26 mouse cellular contexts compared by ENCODE assay signal in the genomic region with DNA sequence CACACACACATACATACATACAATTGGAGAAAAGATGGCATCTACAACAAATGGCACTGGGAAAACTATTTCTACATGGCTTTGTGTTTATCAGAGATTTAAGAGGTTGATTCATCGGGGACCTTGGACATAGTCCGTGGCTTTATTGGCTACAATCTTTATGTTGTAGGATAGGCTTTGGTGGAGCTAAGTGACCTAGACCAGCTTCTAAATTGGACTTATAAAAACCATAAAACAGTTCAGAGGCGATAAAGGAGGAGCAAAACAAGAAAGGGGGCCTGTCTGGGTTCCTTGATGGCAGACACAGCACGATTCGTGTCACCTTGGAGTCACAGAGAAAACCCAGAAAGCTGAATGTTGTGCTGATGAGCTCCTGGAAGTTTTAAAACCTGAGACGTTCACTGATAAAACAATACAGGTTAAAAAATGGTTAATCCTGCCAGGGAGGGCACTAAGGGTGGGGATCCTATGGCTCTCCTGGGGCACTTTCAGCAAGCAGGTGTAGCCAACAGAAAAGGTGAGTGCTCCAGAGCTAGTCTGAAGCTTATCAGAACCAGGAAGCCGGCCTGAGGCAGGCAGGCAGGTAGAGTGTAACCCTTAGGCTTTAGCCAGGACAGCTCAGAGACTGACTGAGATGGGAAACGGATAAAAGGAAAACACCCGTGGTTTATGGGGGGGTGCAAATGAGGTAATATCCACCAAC. TPM values are rescaled to one million over a fixed set of nuclear protein-coding genes. Genes with fewer than 3 reads are reported as not detected.
DNase-seq lines count a peak whose midpoint lies in the region; ATAC-seq and TF ChIP-seq lines count a peak whose summit lies in the region.
"Had no signal": no experiment of that assay in that cellular context is flagged by ENCODE, and none has a peak within 500 bp of the region (broad histone marks: within the 10 kb centered on the region; RNA-seq: fewer than 3 reads in every experiment).

No protein-coding gene starts in this region.

- 63% methylated on average over 9 of the region's 9 CpGs for WGBS in heart, embryonic 15.5 days
- 64% methylated on average over 9 of the region's 9 CpGs for WGBS in heart, embryonic 11.5 days (ENCODE audit: insufficient replicate concordance)
- 58% methylated on average over 9 of the region's 9 CpGs for WGBS in intestine, embryonic 14.5 days
- 25% methylated on average over 9 of the region's 9 CpGs for WGBS in large intestine, adult 2 months
- WGBS in forebrain, postnatal 0 days, result 79% methylated on average over 9 of the region's 9 CpGs
- WGBS in kidney, adult 2 months, result 65% methylated on average over 9 of the region's 9 CpGs

- intact Hi-C loops in gastrocnemius, adult 2 months (cut with DNase I), result no loop called here
- intact Hi-C loops in gastrocnemius, postnatal 14 days (cut with DNase I; ENCODE audit: low total_unique reads), result no loop called here

- peak overlapping the region; percentile 9 for H3K4me2 ChIP-seq in heart, embryonic 15.5 days
- H3K4me2 ChIP-seq in heart, embryonic 11.5 days, result no peak overlapping the region
- no peak overlapping the region for H3K4me2 ChIP-seq in intestine, embryonic 14.5 days (ENCODE audit: low read length)
- H3K4me2 ChIP-seq in forebrain, postnatal 0 days (ENCODE audit: low read depth), result no peak overlapping the region
- H3K4me2 ChIP-seq: embryonic facial prominence, embryonic 13.5 days; forebrain, embryonic 12.5 days; hindbrain, embryonic 15.5 days had no signal

- no peak for TF ChIP-seq CTCF in gastrocnemius, adult 2 months (IDR thresholded peaks at IDR 0.05)
- no peak for TF ChIP-seq CTCF in forebrain, postnatal 0 days (IDR thresholded peaks at IDR 0.05; ENCODE audit: low read depth)
- no peak for TF ChIP-seq CTCF in kidney, adult 2 months (conservative IDR thresholded peaks at IDR 0.05; ENCODE audit: insufficient read depth, insufficient read length, low read depth, low read length)

- H3K4me1 ChIP-seq in heart, embryonic 15.5 days (replicated peaks), result peaks cover 17% of the 10 kb centered on the region
- no peaks in the 10 kb centered on the region; the same call in 1 of the 2 replicates for H3K4me1 ChIP-seq in heart, embryonic 11.5 days (ENCODE audit: control insufficient read depth, insufficient read depth, low read length)
- no peaks in the 10 kb centered on the region for H3K4me1 ChIP-seq in intestine, embryonic 14.5 days (replicated peaks; ENCODE audit: control insufficient read depth, insufficient read depth, low read length)
- H3K4me1 ChIP-seq in forebrain, postnatal 0 days (ENCODE audit: insufficient read depth), result no peaks in the 10 kb centered on the region
- H3K4me1 ChIP-seq in kidney, adult 2 months (ENCODE audit: control insufficient read depth, insufficient read depth, low read length), result no peaks in the 10 kb centered on the region; the same call in 1 of the 2 replicates

- H3K9me3 ChIP-seq in heart, embryonic 15.5 days (replicated peaks), result no peaks in the 10 kb centered on the region
- no peaks in the 10 kb centered on the region for H3K9me3 ChIP-seq in heart, embryonic 11.5 days (replicated peaks; ENCODE audit: control insufficient read depth, low read length)
- no peaks in the 10 kb centered on the region for H3K9me3 ChIP-seq in intestine, embryonic 14.5 days (ENCODE audit: control insufficient read depth, low read length)
- no peaks in the 10 kb centered on the region for H3K9me3 ChIP-seq in forebrain, postnatal 0 days (ENCODE audit: low read length)
- H3K9me3 ChIP-seq: embryonic facial prominence, embryonic 13.5 days; forebrain, embryonic 12.5 days; G1E; hindbrain, embryonic 15.5 days had no signal

- ATAC-seq in heart, embryonic 15.5 days (replicated peaks; ENCODE audit: insufficient number of reproducible peaks, insufficient read depth, low FRiP score, low read depth), result no peak
- no peak for ATAC-seq in heart, embryonic 11.5 days (replicated peaks; ENCODE audit: insufficient number of reproducible peaks, low FRiP score, low TSS enrichment)
- no peak for ATAC-seq in intestine, embryonic 14.5 days (replicated peaks; ENCODE audit: low FRiP score, low TSS enrichment, low read depth)
- no peak for ATAC-seq in forebrain, postnatal 0 days
- ATAC-seq: CD4-positive, CD25-positive, alpha-beta regulatory T cell, adult 4 months; forebrain, embryonic 16.5 days had no signal

- no peak for DNase-seq in gastrocnemius, adult 2 months
- DNase-seq in gastrocnemius, postnatal 14 days, result no peak
- DNase-seq in intestine, embryonic 14.5 days (ENCODE audit: low spot score), result no peak
- DNase-seq in large intestine, adult 2 months (ENCODE audit: low read depth, low spot score), result peak; percentile 73
- DNase-seq in forebrain, postnatal 0 days, result no peak
- DNase-seq in kidney, adult 2 months, result no peak
- DNase-seq: adrenal gland, adult 8-10 months; adrenal gland, postnatal 36 days; B cell, adult 2 months; cerebellum, adult 11-12 months; cerebellum, adult 9-11 months; cerebellum, postnatal 36 days; gastrocnemius, postnatal 36 days; kidney, adult 8-10 months had no signal

- peak overlapping the region; percentile 87 for H3K27ac ChIP-seq in gastrocnemius, adult 2 months
- H3K27ac ChIP-seq in heart, embryonic 15.5 days, result no peak overlapping the region
- H3K27ac ChIP-seq in heart, embryonic 11.5 days (ENCODE audit: low read depth, low read length), result no peak overlapping the region
- H3K27ac ChIP-seq in intestine, embryonic 14.5 days (ENCODE audit: low read depth), result peak overlapping the region; percentile 36
- no peak overlapping the region for H3K27ac ChIP-seq in forebrain, postnatal 0 days (ENCODE audit: low read depth, low read length)
- H3K27ac ChIP-seq in kidney, adult 2 months (ENCODE audit: insufficient read depth, low read depth, low read length), result no peak overlapping the region
- H3K27ac ChIP-seq: embryonic facial prominence, embryonic 13.5 days; forebrain, embryonic 12.5 days; hindbrain, embryonic 15.5 days had no signal

- TF ChIP-seq POLR2A in kidney, adult 2 months (IDR thresholded peaks at IDR 0.05; ENCODE audit: low read depth, low read length), result no peak

- H3K27me3 ChIP-seq in heart, embryonic 15.5 days, result peaks cover 10% of the 10 kb centered on the region
- H3K27me3 ChIP-seq in heart, embryonic 11.5 days (ENCODE audit: control insufficient read depth, insufficient read depth, low read length), result 0 out of 2 replicates have a peak, but pooled peaks cover 5% of the 10 kb centered on the region
- H3K27me3 ChIP-seq in intestine, embryonic 14.5 days (replicated peaks; ENCODE audit: control insufficient read depth, insufficient read depth, low read length), result no peaks in the 10 kb centered on the region
- no peaks in the 10 kb centered on the region for H3K27me3 ChIP-seq in forebrain, postnatal 0 days (ENCODE audit: insufficient read depth, low read length)
- no peaks in the 10 kb centered on the region for H3K27me3 ChIP-seq in kidney, adult 2 months (replicated peaks; ENCODE audit: control insufficient read depth, insufficient read depth, low read length)

- no peaks in the 10 kb centered on the region for H3K36me3 ChIP-seq in heart, embryonic 15.5 days
- H3K36me3 ChIP-seq in heart, embryonic 11.5 days (ENCODE audit: control insufficient read depth, insufficient read depth, low read length), result no peaks in the 10 kb centered on the region
- H3K36me3 ChIP-seq in intestine, embryonic 14.5 days (ENCODE audit: control insufficient read depth, insufficient read depth, low read length), result no peaks in the 10 kb centered on the region
- H3K36me3 ChIP-seq in forebrain, postnatal 0 days (ENCODE audit: insufficient read depth), result no peaks in the 10 kb centered on the region
- H3K36me3 ChIP-seq in kidney, adult 2 months (ENCODE audit: control insufficient read depth, insufficient read depth, low read length), result no peaks in the 10 kb centered on the region
- H3K36me3 ChIP-seq: embryonic facial prominence, embryonic 13.5 days; forebrain, embryonic 12.5 days; G1E; hindbrain, embryonic 15.5 days had no signal

- no peak overlapping the region for H3K9ac ChIP-seq in heart, embryonic 15.5 days
- H3K9ac ChIP-seq in heart, embryonic 11.5 days (ENCODE audit: low read depth, low read length), result no peak overlapping the region
- no peak overlapping the region for H3K9ac ChIP-seq in intestine, embryonic 14.5 days (ENCODE audit: low read length)
- H3K9ac ChIP-seq in forebrain, postnatal 0 days, result no peak overlapping the region
- H3K9ac ChIP-seq: embryonic facial prominence, embryonic 13.5 days; forebrain, embryonic 12.5 days; hindbrain, embryonic 15.5 days had no signal

- H3K4me3 ChIP-seq in gastrocnemius, adult 2 months, result peak overlapping the region; percentile 26
- H3K4me3 ChIP-seq in heart, embryonic 15.5 days, result no peak overlapping the region
- H3K4me3 ChIP-seq in heart, embryonic 11.5 days (ENCODE audit: low read depth, low read length), result no peak overlapping the region
- H3K4me3 ChIP-seq in intestine, embryonic 14.5 days (ENCODE audit: low read depth, low read length), result no peak overlapping the region
- H3K4me3 ChIP-seq in forebrain, postnatal 0 days (ENCODE audit: low read depth, low read length), result no peak overlapping the region
- no peak overlapping the region for H3K4me3 ChIP-seq in kidney, adult 2 months (ENCODE audit: insufficient read depth, low read depth, low read length)
- H3K4me3 ChIP-seq: embryonic facial prominence, embryonic 13.5 days; forebrain, embryonic 12.5 days; hindbrain, embryonic 15.5 days had no signal

RNA-seq across cellular contexts. Expression of gene Gm10428, which starts 8.0 kb away (rescaled TPM):
- total RNA-seq in gastrocnemius, adult 2 months (2021), result not detected
- not detected for total RNA-seq in gastrocnemius, postnatal 14 days (2021)
- not detected in 2 replicates for polyA plus RNA-seq in heart, embryonic 15.5 days (2015; fragmentation: Nextera tagmentation; extraction: Ambion mirVana)
- not detected in 2 replicates for polyA plus RNA-seq in heart, embryonic 11.5 days (2014; fragmentation: Nextera tagmentation; extraction: Ambion mirVana)
- polyA plus RNA-seq in intestine, embryonic 14.5 days (2014; fragmentation: Nextera tagmentation; extraction: Ambion mirVana), result 0.73 TPM in 1 of 2 replicates, not detected in the other
- polyA plus RNA-seq in large intestine, adult 2 months (2012; rRNA removed), result not detected in 2 replicates
- total RNA-seq in forebrain, postnatal 0 days (2014; rRNA removed), result not detected in 2 replicates
- polyA plus RNA-seq in forebrain, postnatal 0 days (2015; fragmentation: Nextera tagmentation; extraction: Ambion mirVana), result not detected in 2 replicates
- not detected in 2 replicates for polyA plus RNA-seq in kidney, adult 2 months (2012; rRNA removed)
- total RNA-seq: adrenal gland, adult 8-10 months; adrenal gland, postnatal 36 days; G1E; gastrocnemius, adult 18-20 months; gastrocnemius, postnatal 36 days; heart, adult 8-10 months; heart, postnatal 25 days had no signal
- polyA plus RNA-seq: CD4-positive, CD25-positive, alpha-beta regulatory T cell, adult 4 months; embryonic facial prominence, embryonic 13.5 days; forebrain, embryonic 12.5 days; forebrain, embryonic 16.5 days; G1E; hindbrain, embryonic 11.5 days; hindbrain, embryonic 15.5 days had no signal

RNA-seq across cellular contexts. Expression of gene Zfp286, which starts 28.4 kb away (rescaled TPM):
- total RNA-seq in gastrocnemius, adult 2 months (2021), result 1 to 10 TPM; 1.3 to 1.4 TPM
- total RNA-seq in gastrocnemius, postnatal 14 days (2021), result 1 to 10 TPM in 1 of 2 experiments, under 1 TPM in 1; 0.95 to 1.8 TPM
- 9.3 and 10.8 TPM in 2 replicates for polyA plus RNA-seq in heart, embryonic 15.5 days (2015; fragmentation: Nextera tagmentation; extraction: Ambion mirVana)
- polyA plus RNA-seq in heart, embryonic 11.5 days (2014; fragmentation: Nextera tagmentation; extraction: Ambion mirVana), result 11.3 and 12.9 TPM in 2 replicates
- 19.3 and 20.3 TPM in 2 replicates for polyA plus RNA-seq in intestine, embryonic 14.5 days (2014; fragmentation: Nextera tagmentation; extraction: Ambion mirVana)
- polyA plus RNA-seq in large intestine, adult 2 months (2012; rRNA removed), result 0.19 and 0.56 TPM in 2 replicates
- total RNA-seq in forebrain, postnatal 0 days (2014; rRNA removed), result 20.8 and 24.6 TPM in 2 replicates
- polyA plus RNA-seq in forebrain, postnatal 0 days (2015; fragmentation: Nextera tagmentation; extraction: Ambion mirVana), result 17.9 and 19.1 TPM in 2 replicates
- polyA plus RNA-seq in kidney, adult 2 months (2012; rRNA removed), result 0.42 and 0.83 TPM in 2 replicates
- polyA plus RNA-seq: G1E had no signal

RNA-seq across cellular contexts. Expression of gene Zfp287, which starts 29.2 kb away (rescaled TPM):
- 1 to 10 TPM in 1 of 2 experiments, under 1 TPM in 1; 0.69 to 1.3 TPM for total RNA-seq in gastrocnemius, adult 2 months (2021)
- 1 to 10 TPM; 1.7 TPM for total RNA-seq in gastrocnemius, postnatal 14 days (2021)
- 4.6 and 5.1 TPM in 2 replicates for polyA plus RNA-seq in heart, embryonic 15.5 days (2015; fragmentation: Nextera tagmentation; extraction: Ambion mirVana)
- polyA plus RNA-seq in heart, embryonic 11.5 days (2014; fragmentation: Nextera tagmentation; extraction: Ambion mirVana), result 5.3 and 6.0 TPM in 2 replicates
- 7.7 and 8.9 TPM in 2 replicates for polyA plus RNA-seq in intestine, embryonic 14.5 days (2014; fragmentation: Nextera tagmentation; extraction: Ambion mirVana)
- 0.78 and 1.3 TPM in 2 replicates for polyA plus RNA-seq in large intestine, adult 2 months (2012; rRNA removed)
- 26.5 and 32.8 TPM in 2 replicates for total RNA-seq in forebrain, postnatal 0 days (2014; rRNA removed)
- 9.9 and 14.4 TPM in 2 replicates for polyA plus RNA-seq in forebrain, postnatal 0 days (2015; fragmentation: Nextera tagmentation; extraction: Ambion mirVana)
- 1.2 TPM in 2 replicates for polyA plus RNA-seq in kidney, adult 2 months (2012; rRNA removed)
- polyA plus RNA-seq: G1E had no signal

RNA-seq across cellular contexts. Expression of gene Trim16, which starts 59.1 kb away (rescaled TPM):
- total RNA-seq in gastrocnemius, adult 2 months (2021), result 10 to 100 TPM; 34.8 to 38.4 TPM
- 10 to 100 TPM; 28.9 to 30.2 TPM for total RNA-seq in gastrocnemius, postnatal 14 days (2021)
- 4.9 and 8.3 TPM in 2 replicates for polyA plus RNA-seq in heart, embryonic 15.5 days (2015; fragmentation: Nextera tagmentation; extraction: Ambion mirVana)
- 3.9 and 5.4 TPM in 2 replicates for polyA plus RNA-seq in heart, embryonic 11.5 days (2014; fragmentation: Nextera tagmentation; extraction: Ambion mirVana)
- polyA plus RNA-seq in intestine, embryonic 14.5 days (2014; fragmentation: Nextera tagmentation; extraction: Ambion mirVana), result 13.1 and 14.4 TPM in 2 replicates
- polyA plus RNA-seq in large intestine, adult 2 months (2012; rRNA removed), result 11.8 and 14.0 TPM in 2 replicates
- total RNA-seq in forebrain, postnatal 0 days (2014; rRNA removed), result 4.8 and 5.8 TPM in 2 replicates
- 4.9 and 5.5 TPM in 2 replicates for polyA plus RNA-seq in forebrain, postnatal 0 days (2015; fragmentation: Nextera tagmentation; extraction: Ambion mirVana)
- polyA plus RNA-seq in kidney, adult 2 months (2012; rRNA removed), result 2.9 and 3.7 TPM in 2 replicates
- polyA plus RNA-seq: G1E had no signal

Comparison
In these comparisons a context has a peak if more than half of its experiments do, and no peak if none do; other contexts are left out.
1. H3K27ac ChIP-seq: peak in gastrocnemius, adult 2 months (single experiment) and intestine, embryonic 14.5 days (single experiment); none in heart, embryonic 15.5 days (single experiment), heart, embryonic 11.5 days (single experiment), forebrain, postnatal 0 days (single experiment) and kidney, adult 2 months (single experiment).